Mouse (Mus musculus): Measurements from ENCODE around the gene Sohlh2.
"Not testable (repeated sequence)": the region's sequence is repeated elsewhere in the genome, so short reads cannot be mapped to it uniquely, and the experiment has no call there.

Sohlh2 gene

GRCm38 (mm10) chr3:55203621-55204020 lies 21.8 kb downstream of the Sohlh2 start:
- not testable (repeated sequence) for ATAC-seq (ENCODE audit: insufficient number of reproducible peaks, low FRiP score, low TSS enrichment)

GRCm38 (mm10) chr3:55206413-55206812 lies 24.6 kb downstream of the Sohlh2 start:
- no peak for ATAC-seq (ENCODE audit: insufficient number of reproducible peaks, low FRiP score, low TSS enrichment)

DNA sequence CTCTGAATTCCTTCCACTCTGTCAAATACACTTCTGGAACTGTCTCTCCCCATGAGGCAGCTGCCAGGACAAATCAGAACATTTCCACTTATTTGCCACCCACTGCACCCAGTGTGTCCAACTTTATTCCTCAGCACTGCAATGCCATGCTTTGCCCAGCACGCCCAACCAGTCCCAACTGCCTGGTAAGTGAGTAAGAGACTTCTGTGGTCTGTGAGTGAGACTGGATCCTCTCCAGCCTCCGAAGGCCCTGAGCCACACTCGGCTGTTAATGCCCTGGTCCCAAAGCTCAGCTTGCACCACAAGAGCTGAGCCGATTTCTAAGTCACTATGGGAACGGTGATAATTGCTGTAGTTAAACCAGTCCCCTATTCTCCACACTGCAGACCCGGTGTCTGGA lies 25.8 kb downstream of the Sohlh2 start:
- ATAC-seq (ENCODE audit: insufficient number of reproducible peaks, low FRiP score, low TSS enrichment) = no peak; the same call in 1 of the 2 replicates

DNA sequence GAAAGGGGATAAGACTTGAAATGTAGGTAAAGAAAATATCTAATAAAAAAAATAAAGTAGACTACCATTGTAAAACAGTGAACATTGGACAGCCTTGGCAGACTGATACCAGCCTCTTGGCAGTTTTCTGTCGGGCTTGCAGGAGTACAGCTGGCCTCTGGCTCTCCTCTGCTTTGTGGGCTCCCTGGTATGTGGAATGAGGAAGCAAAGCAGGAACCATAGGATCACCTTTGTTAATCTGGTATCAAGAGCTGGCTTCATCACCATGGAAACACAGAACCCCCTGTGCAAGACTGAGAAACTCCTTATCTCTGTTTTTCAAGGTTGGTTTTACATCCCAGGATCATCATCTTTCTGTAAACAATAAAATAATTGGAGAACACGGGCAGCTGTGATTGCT lies 30.4 kb downstream of the Sohlh2 start:
- no peak for ATAC-seq (ENCODE audit: insufficient number of reproducible peaks, low FRiP score, low TSS enrichment)

DNA sequence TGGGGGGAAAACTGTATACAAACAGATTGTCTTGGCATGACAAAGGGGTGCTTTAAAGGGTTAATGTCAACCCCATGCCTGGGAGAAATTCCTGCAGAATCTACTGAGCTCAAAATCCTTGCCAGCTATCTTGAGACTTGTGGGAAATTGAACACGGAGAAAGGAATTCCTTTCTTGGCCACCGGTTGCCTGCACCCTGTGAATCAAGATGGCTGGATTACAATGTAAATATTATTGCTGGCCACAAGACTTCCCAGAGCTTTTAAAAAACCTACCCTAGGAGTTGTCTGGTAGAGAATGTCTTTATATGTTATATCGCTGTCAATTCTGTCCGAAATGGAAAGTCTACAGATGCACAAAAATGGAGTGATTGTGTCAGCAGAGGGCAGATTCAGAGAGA lies 32.0 kb downstream of the Sohlh2 start:
- ATAC-seq (ENCODE audit: insufficient number of reproducible peaks, low FRiP score, low TSS enrichment) = no peak

DNA sequence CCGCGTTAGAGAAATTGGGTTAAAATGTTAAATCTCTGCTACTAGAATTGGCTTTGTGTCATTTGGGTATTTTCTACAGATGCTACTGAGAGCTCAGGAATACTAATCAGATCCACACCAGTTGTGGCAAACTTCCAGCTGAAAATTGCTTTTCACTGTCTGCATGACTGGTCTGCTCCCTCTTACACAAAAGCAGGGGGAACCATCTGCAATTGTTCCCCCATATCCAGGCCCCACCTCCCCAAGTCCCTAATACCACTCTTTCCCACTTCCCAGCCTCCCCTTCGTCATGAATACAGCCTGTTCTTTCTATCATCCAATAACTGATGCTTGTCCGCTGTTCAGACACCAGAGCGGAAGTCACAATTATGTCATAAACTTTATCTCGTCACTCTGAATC lies 32.6 kb downstream of the Sohlh2 start:
- ATAC-seq (ENCODE audit: insufficient number of reproducible peaks, low FRiP score, low TSS enrichment) = no peak

- no peak for ATAC-seq (ENCODE audit: insufficient number of reproducible peaks, low FRiP score, low TSS enrichment)
Observed at GRCm38 (mm10) chr3:55222502-55222901, 40.7 kb downstream of the Sohlh2 start.

DNA sequence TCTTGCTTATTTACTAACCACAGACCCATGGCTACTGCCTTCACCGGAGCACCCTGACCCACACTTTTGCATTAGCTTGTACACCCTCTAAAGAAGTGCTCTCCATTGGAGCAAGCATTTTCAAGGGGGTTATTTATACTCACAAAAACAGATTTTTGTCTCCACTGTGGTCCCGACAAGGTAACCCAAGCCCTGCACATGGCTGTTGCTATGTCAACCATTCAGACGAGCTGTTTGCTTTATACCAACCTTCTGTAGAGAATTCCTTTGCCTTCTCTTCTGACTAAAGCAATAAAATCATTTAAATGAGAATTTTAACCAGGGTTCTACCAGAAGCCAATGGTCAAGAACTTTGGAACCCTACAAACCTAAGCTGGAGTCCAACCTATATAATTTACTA lies 42.0 kb downstream of the Sohlh2 start:
- no peak for ATAC-seq (ENCODE audit: insufficient number of reproducible peaks, low FRiP score, low TSS enrichment)

DNA sequence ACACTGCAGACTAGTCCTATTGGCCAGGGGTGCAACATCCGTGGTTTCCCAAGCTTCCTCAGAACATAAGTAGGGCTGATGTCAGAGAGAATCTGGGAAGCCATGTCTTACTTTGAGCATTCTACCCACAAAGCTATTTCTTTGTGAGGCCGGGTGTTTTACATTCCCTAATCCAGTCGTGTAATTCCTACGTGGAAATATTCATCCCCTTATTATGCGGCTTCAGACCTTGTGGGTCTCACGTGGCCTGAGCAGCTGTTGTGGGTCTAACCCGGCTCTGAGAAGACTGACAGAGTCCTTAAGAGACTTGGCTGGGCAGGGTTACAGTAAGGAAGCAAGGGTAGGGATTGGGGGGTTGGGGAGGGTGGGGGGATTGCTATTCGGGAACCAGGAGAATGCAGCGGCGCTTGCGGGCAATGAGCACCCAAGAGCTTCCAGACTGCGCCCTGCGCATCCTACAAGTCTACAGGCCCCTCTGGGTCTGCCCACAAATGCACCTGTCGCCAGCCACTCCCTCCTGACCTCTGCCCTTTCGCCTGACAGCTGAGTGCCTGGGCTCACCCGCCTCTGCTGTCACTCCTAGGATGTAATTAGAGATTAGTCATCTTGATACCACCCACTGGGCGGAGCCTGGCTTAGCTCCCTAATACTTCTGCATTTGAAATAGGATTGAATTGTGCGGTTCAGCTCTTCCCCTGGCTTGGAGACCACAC lies 44.8 kb downstream of the Sohlh2 start:
- ATAC-seq (ENCODE audit: insufficient number of reproducible peaks, low FRiP score, low TSS enrichment) = no peak

DNA sequence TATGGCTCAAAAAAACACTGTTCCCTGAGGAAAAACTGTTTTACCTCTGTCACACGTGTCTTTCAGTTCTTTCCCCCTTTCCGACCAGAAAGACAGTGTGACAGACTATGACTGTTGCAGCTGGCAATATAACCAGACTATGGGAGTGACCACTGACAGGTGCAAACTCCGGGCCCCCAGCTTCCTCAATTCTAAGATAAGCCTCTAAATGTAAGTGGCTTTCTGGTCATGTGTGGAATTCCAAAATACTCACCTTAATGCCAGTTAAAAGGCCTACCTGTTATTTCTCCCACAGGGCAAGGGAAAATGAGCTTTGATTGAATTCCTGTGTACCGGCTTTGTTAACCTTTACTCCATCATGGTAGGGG lies 45.4 kb downstream of the Sohlh2 start:
- no peak for ATAC-seq (ENCODE audit: insufficient number of reproducible peaks, low FRiP score, low TSS enrichment)

DNA sequence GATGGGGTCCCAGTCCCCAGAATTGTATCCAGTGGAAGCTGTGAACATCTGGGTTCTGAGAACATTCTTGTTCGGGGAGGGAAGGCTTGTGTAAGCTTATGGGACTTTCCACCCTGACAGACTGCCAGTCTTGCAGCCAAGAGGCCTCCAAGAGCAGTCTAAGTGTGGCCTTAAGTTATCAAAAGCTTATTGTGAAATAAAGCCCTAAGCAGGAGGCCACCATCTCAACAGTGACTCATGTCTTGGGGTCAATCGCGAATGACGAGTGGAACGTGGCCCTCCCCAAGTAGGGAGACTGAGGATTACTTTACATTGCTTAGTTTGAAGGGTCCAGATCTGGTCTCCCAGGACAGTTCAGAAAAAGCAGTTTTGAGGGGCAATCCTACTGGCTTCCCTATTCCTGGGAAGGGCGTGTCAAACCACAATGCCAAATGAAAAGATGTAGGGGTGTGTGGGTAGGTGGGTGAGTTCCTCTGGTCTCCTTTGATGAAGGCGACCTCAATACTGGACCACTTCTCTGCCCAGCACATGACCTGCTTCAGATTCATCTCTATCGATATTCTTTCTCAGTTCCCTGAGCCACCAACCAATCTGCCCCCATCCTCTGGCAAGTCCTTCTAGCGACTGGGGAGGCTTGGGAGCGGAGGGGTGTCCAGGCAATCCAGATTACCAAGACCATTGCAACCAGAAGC lies 60.0 kb downstream of the Sohlh2 start, which contains the start of gene Dclk1:
Dclk1 (plus strand) TSS at position 635 of the 692 bp plus-strand sequence.
- ATAC-seq (ENCODE audit: insufficient number of reproducible peaks, low FRiP score, low TSS enrichment) = no peak

- peak; percentile 36 for ATAC-seq (ENCODE audit: insufficient number of reproducible peaks, low FRiP score, low TSS enrichment)
Observed at GRCm38 (mm10) chr3:55242422-55243055, 60.7 kb downstream of the Sohlh2 start.

- ATAC-seq (ENCODE audit: insufficient number of reproducible peaks, low FRiP score, low TSS enrichment) = no peak
Observed at GRCm38 (mm10) chr3:55243056-55243471, 61.2 kb downstream of the Sohlh2 start.

DNA sequence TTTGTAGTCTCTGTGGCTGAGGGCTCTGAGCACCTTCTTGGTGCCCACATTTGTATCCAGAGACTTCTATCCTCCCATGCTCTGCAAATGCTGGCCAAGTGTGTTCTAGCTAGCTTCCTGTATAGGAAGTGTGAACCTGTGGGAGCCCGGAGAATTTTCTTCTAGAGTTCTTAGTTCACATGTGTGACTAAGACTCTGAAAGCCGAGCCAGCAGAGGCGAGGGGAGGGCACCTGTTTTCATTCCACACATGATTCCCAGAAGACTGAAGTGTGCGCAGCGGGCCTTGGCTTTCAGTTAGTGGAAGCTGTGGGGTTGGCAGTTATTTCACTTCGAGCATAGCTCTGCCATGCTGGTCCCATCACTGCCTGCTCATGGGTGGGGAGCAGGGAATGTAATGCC lies 62.3 kb downstream of the Sohlh2 start:
- ATAC-seq (ENCODE audit: insufficient number of reproducible peaks, low FRiP score, low TSS enrichment) = no peak

DNA sequence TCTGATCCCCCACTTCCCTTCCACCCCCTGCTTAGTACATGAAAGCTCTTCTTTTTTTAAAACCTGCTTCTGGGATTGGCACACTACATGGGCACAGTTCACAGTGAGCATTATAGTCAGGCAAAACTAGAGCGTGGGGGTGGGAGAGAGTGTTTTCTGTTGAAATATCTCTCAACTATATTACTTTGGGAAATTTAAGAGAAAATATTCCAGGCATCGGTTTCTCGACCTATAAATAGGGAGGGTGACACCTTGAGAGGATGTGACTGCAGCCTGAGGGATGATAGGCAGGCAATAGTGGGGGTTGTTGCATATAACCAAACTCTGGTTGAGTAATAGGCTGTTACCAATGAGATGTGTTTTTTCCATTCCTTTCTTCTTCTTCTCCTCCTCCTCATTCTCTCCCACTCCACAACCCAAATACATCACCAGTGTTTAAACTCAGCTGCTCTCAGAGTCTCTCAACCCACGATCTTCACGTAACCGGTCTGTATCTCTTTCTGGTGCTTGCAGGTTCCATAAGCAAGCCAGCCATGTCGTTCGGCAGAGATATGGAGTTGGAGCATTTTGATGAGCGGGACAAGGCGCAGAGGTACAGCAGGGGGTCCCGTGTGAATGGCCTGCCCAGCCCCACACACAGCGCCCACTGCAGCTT lies 64.9 kb downstream of the Sohlh2 start:
- no peak for ATAC-seq (ENCODE audit: insufficient number of reproducible peaks, low FRiP score, low TSS enrichment)

- no peak; the same call in 1 of the 2 replicates for ATAC-seq (ENCODE audit: insufficient number of reproducible peaks, low FRiP score, low TSS enrichment)
Observed at GRCm38 (mm10) chr3:55248048-55248447, 66.2 kb downstream of the Sohlh2 start.

DNA sequence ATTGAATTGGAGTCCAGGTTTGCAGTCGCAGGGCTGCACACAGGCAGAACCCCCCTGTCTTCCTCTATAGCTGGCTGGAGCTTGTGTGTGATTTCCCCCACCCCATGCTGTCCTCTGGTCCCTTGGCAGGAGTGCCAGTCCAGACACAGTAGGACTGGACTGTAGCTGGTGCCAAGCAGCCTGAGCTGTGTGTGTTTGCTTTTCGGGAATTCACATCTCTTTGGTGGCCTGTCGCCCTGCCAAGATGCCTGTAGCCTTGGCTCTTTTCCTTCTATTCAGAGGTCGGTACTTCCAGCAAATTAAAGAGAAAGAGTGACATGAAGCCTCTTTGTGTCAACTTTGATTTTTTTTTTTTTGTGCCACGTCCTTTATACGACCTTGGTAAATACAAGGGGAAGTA lies 66.7 kb downstream of the Sohlh2 start:
- ATAC-seq (ENCODE audit: insufficient number of reproducible peaks, low FRiP score, low TSS enrichment) = peak; percentile 86

DNA sequence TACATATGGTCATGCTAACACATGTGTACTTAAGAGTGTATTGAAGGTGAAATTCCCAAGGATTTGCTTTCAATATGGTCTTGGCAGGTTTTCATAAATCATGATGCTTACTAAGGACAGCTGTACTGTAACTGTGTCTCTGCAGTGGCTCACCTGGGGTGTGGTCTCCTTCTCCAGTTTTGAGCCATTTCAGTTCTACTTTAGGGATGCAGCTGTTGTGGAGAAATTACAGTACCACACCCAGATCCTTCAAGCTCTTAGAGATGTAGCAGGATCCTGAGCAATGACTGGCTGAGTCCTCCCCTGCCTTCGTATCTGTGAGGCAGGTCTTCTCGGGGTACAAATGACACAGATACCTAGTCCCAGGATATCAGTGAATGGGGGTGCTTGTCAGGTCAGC lies 68.8 kb downstream of the Sohlh2 start:
- ATAC-seq (ENCODE audit: insufficient number of reproducible peaks, low FRiP score, low TSS enrichment) = no peak

All from cerebellum, adult (tissue).